Mouse (Mus musculus): ENCODE measurements around the gene Ptpru. TPM values are rescaled to one million over a fixed set of nuclear protein-coding genes. Genes with fewer than 3 reads are reported as not detected.

The Ptpru gene
- total RNA-seq, 2 experiments from 2014 or later, result 0.69 to 1.4 TPM

- DNase-seq, result no peak
Measured at GRCm38 (mm10) chr4:131781023-131781422, 57.1 kb downstream of the Ptpru start.

GRCm38 (mm10) chr4:131778616-131779275, 59.3 kb downstream of the Ptpru start:
- DNase-seq, result no peak

- peak; percentile 21 for DNase-seq
Measured at GRCm38 (mm10) chr4:131771384-131771783, 66.7 kb downstream of the Ptpru start.

- DNase-seq, result no peak
Measured at GRCm38 (mm10) chr4:131763911-131764310, 74.2 kb downstream of the Ptpru start.

- no peak for DNase-seq
Measured at GRCm38 (mm10) chr4:131763479-131763878, 74.6 kb downstream of the Ptpru start.

- no peak for DNase-seq
Measured at GRCm38 (mm10) chr4:131762211-131762784, 75.8 kb downstream of the Ptpru start.

- no peak for DNase-seq
Measured at GRCm38 (mm10) chr4:131752204-131752837, 85.8 kb downstream of the Ptpru start.

- DNase-seq, result no peak
Measured at GRCm38 (mm10) chr4:131751561-131751960, 86.5 kb downstream of the Ptpru start.

- DNase-seq, result no peak
Measured at GRCm38 (mm10) chr4:131749802-131750201, 88.3 kb downstream of the Ptpru start.

GRCm38 (mm10) chr4:131744685-131745043, 93.4 kb downstream of the Ptpru start:
- DNase-seq, result no peak

GRCm38 (mm10) chr4:131743831-131744684, 94.0 kb downstream of the Ptpru start:
- DNase-seq, result peak; percentile 53

- DNase-seq, result no peak
Measured at GRCm38 (mm10) chr4:131743031-131743430, 95.1 kb downstream of the Ptpru start.

GRCm38 (mm10) chr4:131740621-131741020, 97.5 kb downstream of the Ptpru start:
- DNase-seq, result no peak

GRCm38 (mm10) chr4:131728628-131729027, 109.5 kb downstream of the Ptpru start:
- no peak for DNase-seq

- peak; percentile 35 for DNase-seq
Measured at GRCm38 (mm10) chr4:131723415-131724080, 114.5 kb downstream of the Ptpru start.

- no peak for DNase-seq
Measured at GRCm38 (mm10) chr4:131722121-131722841, 115.8 kb downstream of the Ptpru start.

- no peak for DNase-seq
Measured at GRCm38 (mm10) chr4:131719151-131719550, 118.9 kb downstream of the Ptpru start.

All from gastrocnemius, postnatal 25 days (tissue).